Mouse (Mus musculus) testis, adult 2 months (tissue): Measurements from ENCODE around the gene E030030I06Rik. TPM values are rescaled to one million over a fixed set of nuclear protein-coding genes. Genes with fewer than 3 reads are reported as not detected.
"Not testable (repeated sequence)": the region's sequence is repeated elsewhere in the genome, so short reads cannot be mapped to it uniquely, and the experiment has no call there.

Experiments
- H3K27ac ChIP-seq: fragments of 200-500 bp; 2 replicates; pipeline ENCODE4 v1.5.1; 2012; ENCODE audit warnings: low read depth, low read length; ENCODE audit not compliant: control insufficient read depth, insufficient read depth
- H3K27me3 ChIP-seq: fragments of 200-500 bp; 2 replicates; pipeline ENCODE4 v1.6.1; 2012; ENCODE audit warnings: mild to moderate bottlenecking, low read length, moderate library complexity; ENCODE audit not compliant: control insufficient read depth, insufficient read depth
- H3K36me3 ChIP-seq: fragments of 200-500 bp; 2 replicates; pipeline ENCODE4 v1.6.1; 2012; ENCODE audit warnings: mild to moderate bottlenecking, low read length; ENCODE audit not compliant: control insufficient read depth, insufficient read depth
- H3K4me1 ChIP-seq: fragments of 200-500 bp; 2 replicates; pipeline ENCODE4 v1.6.1; 2012; ENCODE audit warnings: low read length; ENCODE audit not compliant: control insufficient read depth, insufficient read depth
- H3K4me3 ChIP-seq: fragments of 200-500 bp; 2 replicates; pipeline ENCODE4 v1.5.1; 2012; ENCODE audit warnings: low read depth, mild to moderate bottlenecking, low read length, moderate library complexity, mixed read lengths; ENCODE audit not compliant: control insufficient read depth
- CTCF ChIP-seq: fragments of 200-500 bp; IDR thresholded peaks from 2 replicates; pipeline ENCODE4 v1.5.1; 2012; ENCODE audit warnings: low read depth, mild to moderate bottlenecking, inconsistent platforms, low read length, moderate library complexity; ENCODE audit not compliant: control insufficient read depth, insufficient read depth, insufficient replicate concordance
- POLR2A ChIP-seq: fragments of 200-500 bp; IDR thresholded peaks from 2 replicates; pipeline ENCODE4 v1.6.1; 2012; ENCODE audit warnings: low read depth, mild to moderate bottlenecking, inconsistent platforms, low read length, moderate library complexity; ENCODE audit not compliant: control insufficient read depth
- polyA plus RNA-seq: library from polyadenylated mRNA; depleted of rRNA; stranded (reverse); fragments of >200 nt; gene quantifications from 2 replicates; pipeline ENCODE4 v1.2.3, GENCODE M21; 2012

Gene E030030I06Rik
- polyA plus RNA-seq, 1 experiment = 0.22 TPM

GRCm38 (mm10) chr10:22163705-22164583, 14.9 kb upstream of the E030030I06Rik start:
- TF ChIP-seq CTCF = 0 out of 2 replicates have a peak, but pooled peaks have one; percentile 39
- H3K4me3 ChIP-seq, H3K36me3 ChIP-seq: not testable (repeated sequence)

GRCm38 (mm10) chr10:22163279-22163678, 14.2 kb upstream of the E030030I06Rik start:
- not testable (repeated sequence) for H3K4me1 ChIP-seq, H3K36me3 ChIP-seq, H3K27ac ChIP-seq, H3K4me3 ChIP-seq, H3K27me3 ChIP-seq

More at GRCm38 (mm10) chr10:22163705-22164583, 14.9 kb upstream of the E030030I06Rik start:
- H3K27ac ChIP-seq, H3K4me1 ChIP-seq, H3K27me3 ChIP-seq: not testable (repeated sequence)

DNA sequence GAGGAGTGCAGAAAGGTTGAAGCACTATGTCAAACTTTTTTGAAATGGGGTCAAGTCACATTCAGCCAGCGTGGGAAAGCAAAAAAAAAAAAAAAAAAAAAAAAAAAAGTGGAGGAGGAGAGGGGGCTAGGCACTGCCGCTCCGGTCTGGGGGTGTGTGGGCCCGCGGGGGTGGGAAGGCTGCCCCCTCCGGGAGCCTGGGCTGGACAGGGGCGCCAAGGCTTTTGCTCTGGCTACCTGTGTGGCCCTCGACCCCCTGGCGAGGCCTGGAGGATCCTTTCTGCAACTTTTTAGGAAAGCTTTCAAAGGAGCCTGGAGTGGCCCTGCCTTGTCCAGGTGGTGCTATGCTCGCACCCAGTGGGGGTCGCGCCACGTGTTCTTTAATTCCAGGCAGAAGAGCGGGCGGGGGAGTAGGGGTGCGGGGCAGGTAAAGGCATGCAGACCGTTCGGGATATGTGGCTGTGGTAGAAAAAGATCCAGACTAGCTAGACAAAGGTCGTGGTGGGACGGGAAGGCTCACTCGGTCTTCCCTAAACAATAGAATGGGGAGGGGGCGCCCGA, 10.6 kb upstream of the E030030I06Rik start:
- H3K4me3 ChIP-seq = no peak overlapping the region
- H3K36me3 ChIP-seq = no peaks in the 10 kb centered on the region
- no peaks in the 10 kb centered on the region for H3K27me3 ChIP-seq
- no peak for TF ChIP-seq POLR2A
- no peak for TF ChIP-seq CTCF
- no peak overlapping the region for H3K27ac ChIP-seq
- H3K4me1 ChIP-seq = peaks cover 3% of the 10 kb centered on the region; the same call in 1 of the 2 replicates

DNA sequence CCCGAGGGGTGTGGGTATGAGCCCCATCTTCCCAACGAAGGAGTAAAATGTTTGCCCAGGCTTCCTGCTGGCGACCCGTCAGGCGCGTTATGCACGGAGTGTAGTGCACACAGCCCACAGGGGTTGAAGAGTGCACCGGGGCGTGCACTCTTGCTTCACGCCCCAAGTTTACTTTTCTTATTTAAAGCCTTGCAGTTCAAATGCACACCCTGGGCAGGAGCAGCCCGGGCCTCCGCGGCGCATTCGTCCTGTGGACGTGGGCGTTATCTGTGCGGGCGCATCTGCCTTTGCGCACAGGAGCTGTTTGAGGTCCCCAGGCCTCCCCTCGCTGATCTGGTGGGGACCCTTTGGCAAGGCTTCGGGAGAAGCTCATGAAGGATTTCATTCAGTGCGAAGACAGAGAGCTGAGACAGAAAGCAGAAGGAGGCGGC, 10.1 kb upstream of the E030030I06Rik start:
- peaks cover 5% of the 10 kb centered on the region for H3K4me1 ChIP-seq
- no peak overlapping the region for H3K27ac ChIP-seq
- no peak overlapping the region for H3K4me3 ChIP-seq
- H3K36me3 ChIP-seq = no peaks in the 10 kb centered on the region
- H3K27me3 ChIP-seq = no peaks in the 10 kb centered on the region
- TF ChIP-seq CTCF (no peak), POLR2A (no peak)

- H3K27me3 ChIP-seq, H3K4me3 ChIP-seq, H3K4me1 ChIP-seq, H3K27ac ChIP-seq, H3K36me3 ChIP-seq: not testable (repeated sequence)
Measured at GRCm38 (mm10) chr10:22158310-22158999, 9.4 kb upstream of the E030030I06Rik start, which contains the start of the genes Raet1e and H60b. Gene Raet1e, plus strand, starts transcription at chr10:22158569. Gene H60b, plus strand, starts transcription at chr10:22158586.

GRCm38 (mm10) chr10:22154871-22155799, 6.1 kb upstream of the E030030I06Rik start:
- H3K36me3 ChIP-seq = no peaks in the 10 kb centered on the region
- no peak overlapping the region for H3K27ac ChIP-seq
- H3K4me3 ChIP-seq = no peak overlapping the region
- H3K4me1 ChIP-seq = peaks cover 11% of the 10 kb centered on the region
- H3K27me3 ChIP-seq = no peaks in the 10 kb centered on the region
- no peak for TF ChIP-seq CTCF
- no peak for TF ChIP-seq POLR2A

DNA sequence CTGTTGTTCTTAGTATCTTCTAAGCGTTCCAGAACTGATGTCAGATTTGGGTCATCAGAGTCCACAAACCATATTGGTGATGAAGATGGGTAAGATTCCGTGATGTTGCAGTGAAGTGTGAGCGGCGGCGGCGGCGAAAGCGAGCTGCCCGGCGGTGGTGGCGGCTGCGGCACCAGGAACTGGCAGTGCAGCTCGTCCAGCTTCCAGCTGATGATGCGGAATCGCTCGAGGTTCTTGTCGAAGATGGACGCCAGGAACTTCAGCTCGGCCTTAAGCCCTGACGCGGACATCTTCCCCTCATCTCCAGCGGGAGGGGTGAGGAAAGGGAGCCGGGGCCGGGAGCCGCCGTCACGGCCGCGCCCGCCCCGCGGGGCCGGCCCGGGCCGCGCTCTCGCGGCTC, 5.1 kb upstream of the E030030I06Rik start:
- H3K27me3 ChIP-seq, H3K36me3 ChIP-seq, H3K27ac ChIP-seq: not testable (repeated sequence)
- peaks cover 13% of the 10 kb centered on the region for H3K4me1 ChIP-seq
- H3K4me3 ChIP-seq = peak overlapping the region; percentile 34

GRCm38 (mm10) chr10:22153147-22153690, 4.1 kb upstream of the E030030I06Rik start:
- H3K27me3 ChIP-seq, H3K27ac ChIP-seq, H3K36me3 ChIP-seq, H3K4me3 ChIP-seq: not testable (repeated sequence)
- peaks cover 14% of the 10 kb centered on the region for H3K4me1 ChIP-seq

GRCm38 (mm10) chr10:22151863-22152640, 3.0 kb upstream of the E030030I06Rik start:
- H3K4me1 ChIP-seq = peaks cover 16% of the 10 kb centered on the region
- not testable (repeated sequence) for H3K27me3 ChIP-seq, H3K36me3 ChIP-seq, H3K4me3 ChIP-seq, H3K27ac ChIP-seq
